Mouse (Mus musculus): ENCODE results near the gene Myo5a. TPM values are rescaled to one million over a fixed set of nuclear protein-coding genes. Genes with fewer than 3 reads are reported as not detected.

Myo5a gene
- polyA plus RNA-seq, 1 experiment from 2014 or later = 8.2 TPM

DNA sequence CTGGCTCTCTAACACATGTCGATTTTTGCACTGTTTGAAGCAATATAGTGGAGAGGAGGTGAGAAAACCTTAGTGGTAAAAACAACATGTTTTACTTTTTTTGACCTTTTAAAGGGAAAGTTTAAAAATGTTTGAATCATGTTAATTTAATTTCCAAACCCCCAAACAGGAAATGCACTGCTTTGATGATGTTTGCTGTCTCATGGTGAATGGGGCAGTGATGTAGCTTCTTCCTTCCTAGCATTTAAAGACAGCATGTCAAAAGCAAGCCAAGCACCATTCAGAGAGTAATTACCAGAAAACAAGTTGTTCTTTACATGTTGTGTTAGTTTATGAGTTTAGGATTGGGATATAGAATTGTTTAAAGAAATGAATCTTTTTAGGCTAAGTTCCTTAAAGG, 138.4 kb downstream of the Myo5a start:
- no peak overlapping the region for H3K27ac ChIP-seq (replicated peaks)
- no peak overlapping the region for H3K4me3 ChIP-seq
- 68% methylated on average over 1 of the region's 1 CpGs for WGBS
- no peak overlapping the region for H3K4me2 ChIP-seq
- ATAC-seq (ENCODE audit: extremely low read depth, insufficient number of reproducible peaks, low FRiP score, low TSS enrichment) = no peak
- no peaks in the 10 kb centered on the region for H3K27me3 ChIP-seq (replicated peaks)
- no peaks in the 10 kb centered on the region for H3K9me3 ChIP-seq
- H3K4me1 ChIP-seq = 0 out of 2 replicates have a peak, but pooled peaks cover 6% of the 10 kb centered on the region
- peaks cover 44% of the 10 kb centered on the region for H3K36me3 ChIP-seq
- H3K9ac ChIP-seq = no peak overlapping the region

DNA sequence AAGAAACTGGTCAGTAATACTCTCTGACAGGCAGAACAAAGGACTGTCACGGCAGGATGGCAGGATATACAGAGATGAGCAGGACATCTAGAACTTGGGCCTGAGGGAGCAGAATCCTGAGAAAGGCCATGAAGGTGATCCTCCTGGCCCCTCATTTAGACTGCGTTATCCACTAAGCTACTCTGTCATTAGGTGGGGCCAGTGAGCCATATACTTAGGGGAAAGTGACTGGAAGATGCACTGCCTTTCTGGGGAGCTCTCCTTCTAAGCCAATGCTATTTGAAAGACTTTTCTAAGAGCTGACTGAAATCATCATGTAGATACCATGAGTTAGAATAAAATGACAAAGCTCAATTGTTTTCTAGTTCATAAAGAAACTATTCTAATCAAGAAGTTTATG, 139.5 kb downstream of the Myo5a start:
- Histone ChIP-seq H3K4me1 (0 out of 2 replicates have a peak, but pooled peaks cover 6% of the 10 kb centered on the region), H3K4me2 (no peak overlapping the region), H3K9ac (no peak overlapping the region), H3K4me3 (no peak overlapping the region), H3K27ac (replicated peaks) (no peak overlapping the region), H3K36me3 (peaks cover 43% of the 10 kb centered on the region), H3K9me3 (no peaks in the 10 kb centered on the region), H3K27me3 (replicated peaks) (no peaks in the 10 kb centered on the region)
- WGBS = 64% methylated on average over 2 of the region's 2 CpGs
- ATAC-seq (ENCODE audit: extremely low read depth, insufficient number of reproducible peaks, low FRiP score, low TSS enrichment) = no peak

DNA sequence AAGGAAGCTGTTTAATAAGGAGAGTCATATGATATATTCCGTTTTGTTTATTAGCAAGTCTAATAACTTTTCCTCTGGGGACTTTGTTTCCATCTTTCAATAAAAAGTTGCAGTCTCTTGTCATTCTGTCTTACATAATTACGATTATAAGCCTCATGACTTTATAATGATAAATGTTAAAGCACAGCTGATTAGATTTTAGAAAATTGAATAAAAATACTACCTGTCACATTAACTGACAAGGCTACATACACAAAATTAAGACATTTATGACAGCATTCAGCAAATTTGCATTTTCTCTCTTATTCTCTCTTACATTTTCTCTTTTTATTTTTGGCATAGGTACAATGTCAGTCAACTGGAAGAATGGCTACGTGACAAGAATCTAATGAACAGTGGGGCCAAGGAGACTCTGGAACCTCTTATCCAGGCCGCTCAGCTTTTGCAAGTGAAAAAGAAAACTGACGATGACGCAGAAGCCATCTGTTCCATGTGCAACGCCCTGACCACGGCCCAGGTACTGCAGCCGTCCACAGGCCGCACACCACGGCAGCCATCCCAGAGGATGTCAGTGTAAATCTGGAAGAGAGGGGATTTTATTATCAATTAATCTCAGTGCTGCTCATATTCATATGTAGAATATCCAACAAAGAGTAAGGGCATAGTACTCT, 144.1 kb downstream of the Myo5a start:
- Histone ChIP-seq H3K9me3 (no peaks in the 10 kb centered on the region), H3K4me1 (0 out of 2 replicates have a peak, but pooled peaks cover 6% of the 10 kb centered on the region), H3K4me2 (no peak overlapping the region), H3K9ac (no peak overlapping the region), H3K36me3 (peaks cover 65% of the 10 kb centered on the region), H3K4me3 (no peak overlapping the region), H3K27ac (replicated peaks) (no peak overlapping the region), H3K27me3 (replicated peaks) (no peaks in the 10 kb centered on the region)
- ATAC-seq (ENCODE audit: extremely low read depth, insufficient number of reproducible peaks, low FRiP score, low TSS enrichment) = no peak
- 90% methylated on average over 11 of the region's 11 CpGs for WGBS

DNA sequence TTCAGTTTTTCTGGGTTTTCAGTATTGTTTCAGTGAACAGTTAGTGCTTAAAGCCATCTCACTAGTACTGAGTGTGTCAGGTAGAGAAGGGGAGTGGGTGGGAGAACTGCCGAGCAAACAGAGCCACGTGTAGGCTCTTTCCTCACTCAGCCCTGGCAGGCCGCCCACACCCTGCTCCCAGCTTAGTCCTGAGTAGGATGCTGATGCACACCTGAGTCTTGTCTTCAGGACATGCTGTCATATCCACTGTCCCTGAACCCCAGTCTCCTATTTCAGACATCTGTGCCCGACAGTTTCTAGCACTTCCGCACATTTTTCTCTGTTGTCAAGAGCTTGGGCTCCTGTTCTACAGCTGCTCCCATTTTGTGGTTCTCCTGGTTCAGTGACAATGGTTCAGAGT, 149.1 kb downstream of the Myo5a start:
- Histone ChIP-seq H3K4me2 (no peak overlapping the region), H3K9ac (no peak overlapping the region), H3K36me3 (peaks cover 36% of the 10 kb centered on the region), H3K27me3 (replicated peaks) (no peaks in the 10 kb centered on the region), H3K9me3 (no peaks in the 10 kb centered on the region), H3K4me3 (no peak overlapping the region), H3K27ac (replicated peaks) (no peak overlapping the region), H3K4me1 (peaks cover 9% of the 10 kb centered on the region)
- no peak for ATAC-seq (ENCODE audit: extremely low read depth, insufficient number of reproducible peaks, low FRiP score, low TSS enrichment)
- 72% methylated on average over 5 of the region's 5 CpGs for WGBS

DNA sequence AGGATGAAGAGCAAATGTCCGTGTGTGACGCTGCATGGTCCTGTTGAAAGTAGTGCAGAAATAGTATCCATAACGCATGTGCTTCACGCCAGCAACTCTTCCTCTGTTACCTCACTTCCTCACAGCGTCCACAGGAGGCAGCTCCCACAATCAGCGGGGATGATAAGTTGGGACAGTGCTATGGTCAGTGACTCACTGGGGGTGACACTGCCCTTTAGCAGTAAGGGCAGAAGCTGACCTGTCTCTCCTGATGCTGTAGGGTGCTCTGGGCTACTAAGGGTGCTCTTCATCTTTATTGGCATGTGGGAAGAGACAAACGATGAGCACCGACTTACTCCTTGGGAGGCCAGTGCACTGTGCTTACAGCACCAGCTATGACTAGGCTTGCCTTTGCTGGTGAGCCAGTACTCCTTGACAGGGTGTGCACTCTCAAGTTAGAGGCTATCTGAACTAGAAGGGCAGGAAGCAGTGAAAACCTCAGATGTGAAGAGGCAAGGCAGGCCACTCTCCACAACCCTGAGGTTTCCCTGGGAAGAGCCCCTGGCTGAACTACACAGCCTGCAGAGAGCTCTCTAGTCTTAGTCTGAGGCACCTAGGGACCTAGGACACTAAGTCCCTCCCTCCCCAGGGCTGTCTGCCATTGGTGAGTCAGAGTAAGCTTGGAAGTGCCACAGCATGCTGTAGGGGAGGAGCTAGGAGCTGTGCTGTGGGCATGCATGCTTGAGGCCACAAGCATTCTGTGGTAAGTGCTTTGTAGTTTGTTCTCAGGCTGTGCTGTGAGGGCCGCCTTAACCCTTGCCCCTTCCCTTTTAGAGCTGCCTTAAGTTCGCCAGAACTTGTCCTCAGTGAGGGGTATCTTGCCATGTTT, 150.8 kb downstream of the Myo5a start:
- no peak overlapping the region for H3K27ac ChIP-seq (replicated peaks)
- 45% methylated on average over 10 of the region's 10 CpGs for WGBS

DNA sequence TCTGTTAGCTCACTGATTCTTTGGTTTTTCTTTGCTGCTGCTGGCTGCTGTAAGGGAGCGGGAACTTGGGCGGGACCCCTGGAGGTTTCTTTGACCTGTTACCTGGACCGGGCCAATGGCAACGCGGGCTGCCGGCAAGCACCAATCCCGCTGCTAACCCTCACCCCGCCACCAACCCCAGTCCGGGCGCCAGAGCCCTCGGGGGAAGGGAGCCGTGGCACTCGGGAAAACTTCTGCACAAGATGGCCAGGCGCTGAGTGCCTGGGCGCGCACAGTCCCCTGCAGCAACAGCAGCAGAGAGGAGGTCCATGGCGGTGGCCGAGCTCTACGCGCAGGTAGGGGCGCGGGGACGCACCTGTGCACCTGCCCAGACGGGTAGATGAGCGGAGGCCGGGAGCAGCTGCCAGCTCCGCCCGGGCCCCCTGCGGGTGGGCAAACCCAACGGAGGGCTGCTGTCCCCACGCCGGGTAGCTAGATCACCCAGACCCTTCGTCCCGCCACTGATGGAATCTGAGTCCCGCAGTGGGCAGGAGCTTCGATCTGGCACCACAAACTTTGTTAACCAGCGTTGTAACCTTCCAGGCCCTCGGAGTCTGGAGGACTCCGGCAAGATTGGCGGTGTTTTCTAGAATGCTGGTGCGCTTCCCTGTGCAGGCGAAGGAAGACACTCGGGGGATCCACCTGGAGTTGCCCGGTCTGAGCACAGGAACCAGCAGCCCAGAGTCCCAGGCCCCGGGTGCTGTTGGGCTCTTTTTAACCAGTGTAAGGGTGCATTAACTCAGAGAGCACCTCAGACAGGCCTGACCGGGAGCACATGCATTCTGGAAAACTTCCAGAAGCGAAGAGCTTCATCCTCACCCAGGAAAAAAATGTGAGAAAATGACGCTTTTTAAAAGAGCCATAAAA, 161.3 kb downstream of the Myo5a start, which contains the start of gene Myo5c:
Gene Myo5c, plus strand, starts transcription at position 180 of the 906 bp plus-strand sequence.
- Histone ChIP-seq H3K4me2 (peak within 1 kb of the TSS; percentile 94), H3K36me3 (no peaks in the 10 kb centered on the region), H3K4me1 (peaks cover 28% of the 10 kb centered on the region), H3K27me3 (replicated peaks) (peaks cover 33% of the 10 kb centered on the region), H3K4me3 (peak within 1 kb of the TSS; percentile 62), H3K9ac (peak within 1 kb of the TSS; percentile 79), H3K27ac (replicated peaks) (no peak within 1 kb of the TSS), H3K9me3 (no peaks in the 10 kb centered on the region)
- no peak for ATAC-seq (ENCODE audit: extremely low read depth, insufficient number of reproducible peaks, low FRiP score, low TSS enrichment)
- 6% methylated on average over 48 of the region's 48 CpGs for WGBS

More for the DNA sequence above, 150.8 kb downstream of the Myo5a start:
- Histone ChIP-seq H3K36me3 (peaks cover 21% of the 10 kb centered on the region), H3K9ac (no peak overlapping the region), H3K4me1 (peaks cover 9% of the 10 kb centered on the region), H3K9me3 (no peaks in the 10 kb centered on the region), H3K4me3 (no peak overlapping the region), H3K27me3 (replicated peaks) (no peaks in the 10 kb centered on the region), H3K4me2 (no peak overlapping the region)
- ATAC-seq (ENCODE audit: extremely low read depth, insufficient number of reproducible peaks, low FRiP score, low TSS enrichment) = no peak

DNA sequence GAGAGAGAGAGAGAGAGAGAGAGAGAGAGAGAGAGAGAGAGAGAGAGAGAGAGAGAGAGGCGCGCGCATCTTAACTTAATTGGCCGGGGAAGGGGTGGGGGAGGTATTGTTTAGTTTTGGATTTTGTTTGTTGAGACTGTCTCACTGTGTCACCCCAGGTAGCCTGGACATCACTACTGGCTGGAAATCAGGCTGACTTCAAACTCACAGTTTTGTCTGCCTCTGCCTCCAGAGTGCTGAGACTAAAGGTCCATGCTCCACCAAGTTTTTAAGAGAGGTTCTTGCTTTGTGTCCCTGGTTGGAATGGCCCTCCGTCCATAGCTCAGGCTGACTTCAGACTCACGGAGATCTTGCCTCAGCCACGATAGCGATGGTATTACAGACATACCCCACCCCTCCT, 162.0 kb downstream of the Myo5a start:
- H3K36me3 ChIP-seq = no peaks in the 10 kb centered on the region
- H3K4me1 ChIP-seq = peaks cover 28% of the 10 kb centered on the region
- H3K27ac ChIP-seq (replicated peaks) = no peak overlapping the region
- ATAC-seq (ENCODE audit: extremely low read depth, insufficient number of reproducible peaks, low FRiP score, low TSS enrichment) = no peak
- WGBS = 34% methylated on average over 8 of the region's 8 CpGs
- no peaks in the 10 kb centered on the region for H3K9me3 ChIP-seq
- H3K9ac ChIP-seq = no peak overlapping the region
- H3K4me2 ChIP-seq = no peak overlapping the region
- H3K27me3 ChIP-seq (replicated peaks) = peaks cover 33% of the 10 kb centered on the region
- H3K4me3 ChIP-seq = no peak overlapping the region

DNA sequence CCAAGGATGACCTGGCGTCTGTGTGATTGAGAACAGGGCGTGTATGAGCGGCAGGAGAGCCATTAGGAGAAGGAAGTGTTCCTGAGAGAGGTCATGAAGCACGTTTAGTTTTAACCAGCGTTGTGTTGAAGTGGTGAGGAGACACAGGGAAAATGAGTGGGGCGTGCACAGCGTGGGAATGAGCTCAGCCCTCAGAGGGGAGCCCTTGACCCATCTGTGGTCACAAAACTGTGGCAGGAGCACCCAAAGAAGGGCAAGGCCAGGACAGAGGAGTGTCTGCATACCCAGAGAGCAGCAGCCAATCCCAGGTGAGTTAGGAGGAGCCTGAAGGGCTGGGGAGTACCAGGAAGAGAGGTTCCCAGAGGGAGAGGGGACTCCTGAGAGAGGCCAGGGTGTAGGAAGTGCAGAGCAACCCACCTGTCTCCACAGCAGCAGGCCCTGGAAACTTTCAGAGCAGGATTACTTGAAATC, 163.5 kb downstream of the Myo5a start:
- no peak overlapping the region for H3K4me2 ChIP-seq
- no peak for ATAC-seq (ENCODE audit: extremely low read depth, insufficient number of reproducible peaks, low FRiP score, low TSS enrichment)
- WGBS = 29% methylated on average over 7 of the region's 7 CpGs
- H3K27me3 ChIP-seq (replicated peaks) = peaks cover 33% of the 10 kb centered on the region
- peaks cover 28% of the 10 kb centered on the region for H3K4me1 ChIP-seq
- no peak overlapping the region for H3K27ac ChIP-seq (replicated peaks)
- H3K9me3 ChIP-seq = no peaks in the 10 kb centered on the region
- no peak overlapping the region; the same call in 1 of the 2 replicates for H3K9ac ChIP-seq
- H3K4me3 ChIP-seq = no peak overlapping the region
- H3K36me3 ChIP-seq = no peaks in the 10 kb centered on the region

DNA sequence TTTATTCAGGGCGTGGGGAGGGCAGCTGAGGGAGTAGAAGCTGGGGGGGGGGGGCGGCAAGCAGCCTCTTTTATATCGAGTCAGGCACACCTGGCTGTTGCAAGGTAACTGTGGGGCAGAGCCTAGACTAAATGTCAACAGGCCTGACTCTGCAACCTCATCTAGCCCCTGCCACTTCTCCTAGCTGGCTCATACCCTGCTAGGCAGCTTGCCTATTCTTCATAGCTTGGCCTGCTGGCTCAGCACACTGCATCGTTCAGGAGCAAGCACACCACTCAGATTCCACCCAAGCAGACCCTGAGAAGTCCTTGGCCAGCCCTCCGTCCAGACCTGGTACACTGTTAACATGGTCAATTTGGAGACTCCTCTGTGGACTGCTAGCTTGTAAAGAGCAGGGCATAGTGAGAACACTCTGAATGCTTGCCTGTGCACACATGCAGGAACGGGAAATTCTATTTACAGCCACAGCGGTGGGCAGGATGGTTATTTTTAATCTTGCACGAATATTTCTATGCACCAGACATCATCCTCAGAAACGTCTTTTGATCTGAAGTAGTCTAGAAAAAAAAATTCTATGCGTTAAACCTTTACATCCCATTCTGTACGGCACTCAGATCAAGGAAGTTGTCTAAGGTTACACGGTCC, 164.3 kb downstream of the Myo5a start:
- H3K4me2 ChIP-seq = no peak overlapping the region
- no peaks in the 10 kb centered on the region for H3K9me3 ChIP-seq
- WGBS = 53% methylated on average over 12 of the region's 12 CpGs
- peak overlapping the region; percentile 59; the same call in 1 of the 2 replicates for H3K27ac ChIP-seq (replicated peaks)
- no peak overlapping the region for H3K4me3 ChIP-seq
- ATAC-seq (ENCODE audit: extremely low read depth, insufficient number of reproducible peaks, low FRiP score, low TSS enrichment) = no peak
- peaks cover 33% of the 10 kb centered on the region for H3K27me3 ChIP-seq (replicated peaks)
- no peaks in the 10 kb centered on the region for H3K36me3 ChIP-seq
- peaks cover 28% of the 10 kb centered on the region for H3K4me1 ChIP-seq
- peak overlapping the region; percentile 41; the same call in 1 of the 2 replicates for H3K9ac ChIP-seq

DNA sequence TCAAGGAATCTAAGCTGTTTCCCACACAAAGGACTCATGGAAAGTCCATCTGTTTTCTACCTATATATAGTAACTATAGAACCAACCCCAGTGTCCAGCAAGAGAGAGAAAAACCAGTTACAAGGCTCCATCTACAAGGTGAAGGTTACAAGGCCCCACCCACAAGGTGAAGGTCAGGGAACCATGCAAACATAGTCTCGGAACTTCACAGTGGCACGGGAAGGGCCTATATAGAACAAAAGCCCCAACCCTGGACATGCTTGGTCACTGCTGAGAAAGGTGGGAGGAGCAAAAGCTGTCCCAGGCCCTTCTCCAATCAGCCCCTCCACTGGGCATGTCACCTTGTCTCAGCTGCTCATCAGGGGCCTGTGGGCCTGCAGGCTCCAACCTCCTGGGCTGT, 164.9 kb downstream of the Myo5a start:
- Histone ChIP-seq H3K27ac (replicated peaks) (no peak overlapping the region), H3K9ac (no peak overlapping the region)
- 33% methylated on average over 2 of the region's 2 CpGs for WGBS

More for the DNA sequence above, 164.9 kb downstream of the Myo5a start:
- H3K36me3 ChIP-seq = no peaks in the 10 kb centered on the region
- peaks cover 30% of the 10 kb centered on the region for H3K27me3 ChIP-seq (replicated peaks)
- H3K4me2 ChIP-seq = no peak overlapping the region
- ATAC-seq (ENCODE audit: extremely low read depth, insufficient number of reproducible peaks, low FRiP score, low TSS enrichment) = no peak
- no peak overlapping the region for H3K4me3 ChIP-seq
- H3K9me3 ChIP-seq = no peaks in the 10 kb centered on the region
- H3K4me1 ChIP-seq = peaks cover 28% of the 10 kb centered on the region
